Mouse (Mus musculus): ENCODE measurements around the gene Krt18. TPM values are rescaled to one million over a fixed set of nuclear protein-coding genes. Genes with fewer than 3 reads are reported as not detected.

The Krt18 gene
- total and polyA plus RNA-seq, 2 experiments from 2014 or later = 5.0 to 12.6 TPM

DNA sequence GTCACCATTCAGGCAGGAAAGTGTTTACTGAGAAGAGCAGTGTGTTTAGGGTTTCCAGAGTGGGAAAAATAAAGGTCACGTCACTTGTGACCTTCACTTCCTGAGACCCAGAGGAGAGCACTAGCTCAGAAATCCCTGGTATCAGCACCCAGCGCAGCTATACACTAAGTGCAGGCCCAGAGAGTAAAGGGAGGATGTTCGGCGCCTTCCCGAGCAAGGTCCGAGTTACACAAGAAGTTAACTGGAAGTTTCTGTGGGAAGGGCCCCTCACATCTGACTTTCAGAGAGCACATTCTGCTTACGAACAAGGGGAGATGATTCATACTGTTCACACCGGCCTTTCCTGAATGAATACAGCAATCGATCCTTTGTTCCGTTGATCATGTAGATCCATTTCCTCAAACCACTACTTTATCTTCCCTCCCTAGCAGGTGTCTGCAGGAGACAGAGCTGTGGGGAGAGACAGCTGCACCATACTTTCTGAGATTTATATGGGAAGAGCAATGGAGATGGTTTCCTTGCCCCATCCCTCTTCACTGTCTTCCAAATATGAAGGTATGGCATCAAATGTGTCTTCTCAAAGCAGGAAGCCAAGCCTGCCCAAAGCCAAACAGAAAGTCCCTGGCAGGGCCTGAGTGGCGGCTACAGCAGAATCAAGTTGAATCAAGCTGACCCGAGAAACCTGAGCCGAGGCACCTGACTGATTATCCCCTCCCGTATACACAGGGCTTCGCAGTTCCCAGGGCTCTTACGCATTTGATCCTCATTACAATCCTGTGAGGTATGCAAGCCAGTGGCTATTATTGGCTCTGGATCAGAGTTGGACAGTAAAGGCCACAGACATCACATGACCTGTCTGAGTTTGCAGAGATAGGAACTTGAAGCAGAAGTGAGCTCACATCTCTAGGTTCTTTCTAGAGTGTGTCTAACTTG is 6.4 kb downstream of the Krt18 start:
- ATAC-seq = no peak

DNA sequence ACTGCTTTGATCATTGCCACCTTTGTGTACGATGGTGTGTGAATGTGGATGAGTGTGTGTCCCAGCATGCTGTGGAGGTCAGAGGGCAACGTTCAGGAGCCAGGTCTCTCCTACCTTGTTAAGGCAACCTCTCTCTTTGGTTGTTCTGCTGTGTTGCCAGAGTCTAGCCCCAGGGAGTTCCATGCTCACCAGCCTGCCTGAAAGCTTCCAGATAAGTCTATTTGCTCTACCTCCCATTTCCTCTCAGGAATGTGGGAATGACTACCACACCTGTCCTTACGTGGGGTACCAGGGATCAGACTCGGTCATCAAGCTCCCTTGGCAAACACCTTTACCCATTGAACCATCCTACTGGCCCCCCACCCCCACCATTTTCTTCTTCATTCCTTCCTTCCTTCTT is 12.3 kb downstream of the Krt18 start:
- Histone ChIP-seq H3K4me1 (ENCODE audit: insufficient read depth, low read length) (no peaks in the 10 kb centered on the region), H3K27ac (no peak overlapping the region), H3K36me3 (ENCODE audit: insufficient read depth, low read length) (no peaks in the 10 kb centered on the region), H3K4me3 (ENCODE audit: low read length) (no peak overlapping the region), H3K4me2 (ENCODE audit: low read depth, low read length) (no peak overlapping the region), H3K9ac (replicated peaks; ENCODE audit: low read length) (no peak overlapping the region), H3K9me3 (ENCODE audit: low read length) (no peaks in the 10 kb centered on the region), H3K27me3 (ENCODE audit: insufficient read depth, low read length) (no peaks in the 10 kb centered on the region)
- DNase-seq (ENCODE audit: low spot score) (no peak), ATAC-seq (no peak)
- TF ChIP-seq CTCF (IDR thresholded peaks at IDR 0.05; ENCODE audit: low read depth) = no peak
- 79% methylated on average over 4 of the region's 4 CpGs for WGBS

More for the DNA sequence above, 6.4 kb downstream of the Krt18 start:
- no peak overlapping the region for H3K4me2 ChIP-seq (ENCODE audit: low read depth, low read length)
- 72% methylated on average over 16 of the region's 16 CpGs for WGBS
- H3K9me3 ChIP-seq (ENCODE audit: low read length) = no peaks in the 10 kb centered on the region
- no peaks in the 10 kb centered on the region for H3K27me3 ChIP-seq (ENCODE audit: insufficient read depth, low read length)
- no peak overlapping the region for H3K27ac ChIP-seq
- no peak for DNase-seq (ENCODE audit: low spot score)
- no peak overlapping the region for H3K4me3 ChIP-seq (ENCODE audit: low read length)
- TF ChIP-seq CTCF (IDR thresholded peaks at IDR 0.05; ENCODE audit: low read depth) = no peak
- no peaks in the 10 kb centered on the region for H3K4me1 ChIP-seq (ENCODE audit: insufficient read depth, low read length)
- H3K36me3 ChIP-seq (ENCODE audit: insufficient read depth, low read length) = no peaks in the 10 kb centered on the region
- H3K9ac ChIP-seq (replicated peaks; ENCODE audit: low read length) = no peak overlapping the region

DNA sequence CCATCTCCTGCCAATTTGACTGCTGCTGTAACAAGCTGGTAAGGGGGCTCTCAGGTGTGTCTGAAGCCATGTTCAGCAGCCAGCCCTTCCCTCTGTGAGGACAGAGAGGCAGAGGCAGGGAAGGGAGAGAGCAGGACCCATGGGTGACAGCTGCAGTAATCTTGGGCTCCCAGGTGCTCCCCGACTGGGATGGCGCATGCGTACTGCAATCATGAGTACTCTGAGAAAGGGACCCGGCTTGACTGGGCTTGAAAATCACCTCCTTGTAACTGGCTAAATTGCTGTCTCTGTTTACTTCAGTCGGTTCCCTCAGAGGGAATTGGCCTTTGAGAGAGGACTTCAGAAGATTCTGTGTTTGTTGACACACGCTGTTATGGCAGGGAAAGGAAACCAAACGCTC is 14.0 kb downstream of the Krt18 start:
- no peak for TF ChIP-seq CTCF (IDR thresholded peaks at IDR 0.05; ENCODE audit: low read depth)
- Histone ChIP-seq H3K4me1 (ENCODE audit: insufficient read depth, low read length) (no peaks in the 10 kb centered on the region), H3K27me3 (ENCODE audit: insufficient read depth, low read length) (no peaks in the 10 kb centered on the region), H3K9me3 (ENCODE audit: low read length) (no peaks in the 10 kb centered on the region), H3K4me3 (ENCODE audit: low read length) (no peak overlapping the region), H3K4me2 (ENCODE audit: low read depth, low read length) (no peak overlapping the region), H3K9ac (replicated peaks; ENCODE audit: low read length) (no peak overlapping the region), H3K36me3 (ENCODE audit: insufficient read depth, low read length) (no peaks in the 10 kb centered on the region), H3K27ac (no peak overlapping the region)
- WGBS = 82% methylated on average over 7 of the region's 7 CpGs
- DNase-seq (ENCODE audit: low spot score) (no peak), ATAC-seq (no peak)

DNA sequence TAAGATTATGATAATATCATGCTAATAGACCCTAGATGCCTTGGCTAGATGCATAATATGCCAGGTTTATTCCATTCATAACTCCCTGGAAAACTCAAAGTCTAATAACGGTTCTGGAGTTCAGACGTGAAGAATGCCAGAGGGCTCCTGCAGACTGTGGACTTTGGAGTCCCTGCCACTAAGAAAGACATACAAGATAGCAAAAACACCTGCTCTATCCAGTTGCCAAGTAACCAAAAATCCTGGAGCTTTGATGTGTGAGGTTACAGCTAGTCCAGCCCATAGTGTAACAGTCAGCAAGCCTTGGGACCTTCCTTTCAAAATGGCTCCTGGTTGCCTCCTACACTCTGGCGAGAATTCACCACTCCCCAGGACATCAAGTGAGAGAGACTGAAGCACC is 16.8 kb downstream of the Krt18 start:
- 64% methylated on average over 3 of the region's 3 CpGs for WGBS
- DNase-seq (ENCODE audit: low spot score) (no peak), ATAC-seq (no peak)
- Histone ChIP-seq H3K9ac (replicated peaks; ENCODE audit: low read length) (no peak overlapping the region), H3K9me3 (ENCODE audit: low read length) (no peaks in the 10 kb centered on the region), H3K4me1 (ENCODE audit: insufficient read depth, low read length) (no peaks in the 10 kb centered on the region), H3K4me2 (ENCODE audit: low read depth, low read length) (no peak overlapping the region), H3K27ac (no peak overlapping the region), H3K4me3 (ENCODE audit: low read length) (no peak overlapping the region), H3K36me3 (ENCODE audit: insufficient read depth, low read length) (no peaks in the 10 kb centered on the region), H3K27me3 (ENCODE audit: insufficient read depth, low read length) (no peaks in the 10 kb centered on the region)
- no peak for TF ChIP-seq CTCF (IDR thresholded peaks at IDR 0.05; ENCODE audit: low read depth)

DNA sequence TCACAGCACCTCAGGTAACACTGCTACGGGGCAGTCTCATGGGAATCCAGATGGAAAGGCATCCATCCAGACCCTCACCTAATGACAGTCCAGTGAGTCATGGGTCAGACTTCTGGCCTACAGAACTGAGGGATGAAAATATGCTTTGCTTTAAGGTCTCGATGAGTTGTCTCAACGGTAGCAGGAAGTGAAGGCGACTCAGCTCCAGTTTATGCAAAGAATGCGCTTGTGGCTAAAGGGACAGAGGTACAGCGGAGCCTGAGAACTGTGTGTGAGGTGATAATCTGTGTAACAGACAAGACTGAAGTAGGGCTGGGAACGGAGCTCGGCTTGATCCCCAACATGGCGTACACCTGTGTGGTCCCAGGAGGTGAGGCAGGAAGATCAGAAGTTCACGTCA is 17.7 kb downstream of the Krt18 start:
- no peaks in the 10 kb centered on the region for H3K27me3 ChIP-seq (ENCODE audit: insufficient read depth, low read length)
- H3K4me3 ChIP-seq (ENCODE audit: low read length) = no peak overlapping the region
- DNase-seq (ENCODE audit: low spot score) (no peak), ATAC-seq (no peak)
- no peaks in the 10 kb centered on the region for H3K36me3 ChIP-seq (ENCODE audit: insufficient read depth, low read length)
- H3K4me1 ChIP-seq (ENCODE audit: insufficient read depth, low read length) = no peaks in the 10 kb centered on the region
- no peak for TF ChIP-seq CTCF (IDR thresholded peaks at IDR 0.05; ENCODE audit: low read depth)
- no peak overlapping the region for H3K27ac ChIP-seq
- WGBS = 91% methylated on average over 10 of the region's 10 CpGs
- no peak overlapping the region for H3K9ac ChIP-seq (replicated peaks; ENCODE audit: low read length)
- H3K9me3 ChIP-seq (ENCODE audit: low read length) = no peaks in the 10 kb centered on the region
- no peak overlapping the region for H3K4me2 ChIP-seq (ENCODE audit: low read depth, low read length)

DNA sequence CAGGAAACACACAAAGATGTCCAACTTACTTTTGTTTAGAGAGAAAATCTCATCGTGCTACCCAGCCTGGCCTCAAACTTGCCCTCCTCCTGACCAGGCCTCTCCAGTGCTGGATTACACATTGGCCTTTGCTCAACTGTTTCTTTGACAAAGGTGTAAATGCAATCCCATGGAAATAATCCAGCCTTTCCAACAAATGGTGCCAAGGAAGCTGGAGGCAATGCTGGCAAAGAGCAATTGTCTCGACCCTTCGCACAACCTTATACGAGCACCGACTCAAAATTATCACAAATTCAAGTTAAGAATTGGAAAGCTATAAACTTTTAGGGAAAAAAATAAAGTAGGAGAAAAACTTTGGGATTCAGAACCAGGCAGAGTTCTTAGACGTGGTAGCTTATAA is 20.0 kb downstream of the Krt18 start:
- Histone ChIP-seq H3K4me3 (ENCODE audit: low read length) (no peak overlapping the region), H3K27ac (no peak overlapping the region), H3K27me3 (ENCODE audit: insufficient read depth, low read length) (no peaks in the 10 kb centered on the region), H3K9ac (replicated peaks; ENCODE audit: low read length) (no peak overlapping the region), H3K4me1 (ENCODE audit: insufficient read depth, low read length) (no peaks in the 10 kb centered on the region), H3K9me3 (ENCODE audit: low read length) (no peaks in the 10 kb centered on the region), H3K36me3 (ENCODE audit: insufficient read depth, low read length) (no peaks in the 10 kb centered on the region), H3K4me2 (ENCODE audit: low read depth, low read length) (no peak overlapping the region)
- TF ChIP-seq CTCF (IDR thresholded peaks at IDR 0.05; ENCODE audit: low read depth) = no peak
- no peak for ATAC-seq
- no peak for DNase-seq (ENCODE audit: low spot score)
- 86% methylated on average over 6 of the region's 6 CpGs for whole genome bisulfite sequencing

DNA sequence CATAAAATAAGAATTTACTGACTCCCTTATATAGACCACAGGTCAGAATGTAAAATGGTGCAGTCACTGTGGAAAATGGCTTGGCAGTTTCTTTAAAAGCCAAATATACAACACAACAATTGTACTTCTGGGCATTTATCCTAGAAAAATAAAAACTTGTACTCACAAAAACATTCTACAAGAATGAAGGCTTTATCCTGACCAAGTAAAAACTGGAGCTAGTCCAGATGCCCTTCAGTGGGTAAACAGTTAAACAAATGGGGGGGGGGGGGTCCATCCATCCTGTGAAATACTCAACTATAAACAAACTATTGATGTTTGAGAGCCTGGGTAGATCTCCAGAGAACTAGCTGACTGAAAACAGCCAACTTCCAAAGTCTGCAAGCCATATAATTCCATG is 21.9 kb downstream of the Krt18 start:
- ATAC-seq = no peak
- H3K27ac ChIP-seq = no peak overlapping the region
- no peaks in the 10 kb centered on the region for H3K27me3 ChIP-seq (ENCODE audit: insufficient read depth, low read length)
- H3K4me3 ChIP-seq (ENCODE audit: low read length) = no peak overlapping the region
- H3K9me3 ChIP-seq (ENCODE audit: low read length) = no peaks in the 10 kb centered on the region
- no peaks in the 10 kb centered on the region for H3K36me3 ChIP-seq (ENCODE audit: insufficient read depth, low read length)
- no peak for DNase-seq (ENCODE audit: low spot score)
- no peaks in the 10 kb centered on the region for H3K4me1 ChIP-seq (ENCODE audit: insufficient read depth, low read length)
- no peak overlapping the region for H3K9ac ChIP-seq (replicated peaks; ENCODE audit: low read length)
- no peak overlapping the region for H3K4me2 ChIP-seq (ENCODE audit: low read depth, low read length)
- no peak for TF ChIP-seq CTCF (IDR thresholded peaks at IDR 0.05; ENCODE audit: low read depth)
